Mouse (Mus musculus): ENCODE results near the gene Drap1. TPM values are rescaled to one million over a fixed set of nuclear protein-coding genes. Genes with fewer than 3 reads are reported as not detected.
A peak's percentile ranks its signal among the peaks of the same experiment; 100 is the strongest.

The Drap1 gene
- polyA plus RNA-seq (2012; ENCODE audit: insufficient read depth, insufficient read length, missing spikeins): 293 and 410 TPM in 2 replicates

- Histone ChIP-seq H3K4me3 (ENCODE audit: insufficient read depth, low read depth, low read length) (peak within 1 kb of the TSS; percentile 91), H3K4me1 (ENCODE audit: control insufficient read depth, insufficient read depth, insufficient read length, low read length) (peaks cover 17% of the 10 kb centered on the region), H3K27ac (replicated peaks; ENCODE audit: low read depth, low read length) (peak within 1 kb of the TSS; percentile 92)
Observed at GRCm38 (mm10) chr19:5424782-5425741, at the start of gene Drap1, which contains the start of gene AI837181. Drap1 (minus strand) TSS chr19:5424979. AI837181 (plus strand) TSS chr19:5425144.

- H3K27ac ChIP-seq (replicated peaks; ENCODE audit: low read depth, low read length): peak within 1 kb of the TSS; percentile 57
- no peaks in the 10 kb centered on the region for H3K4me1 ChIP-seq (ENCODE audit: control insufficient read depth, insufficient read depth, insufficient read length, low read length)
- peak within 1 kb of the TSS; percentile 63 for H3K4me3 ChIP-seq (ENCODE audit: insufficient read depth, low read depth, low read length)
Observed at GRCm38 (mm10) chr19:5473720-5474119, 48.9 kb upstream of the Drap1 start, which contains the start of gene Efemp2. Efemp2 (plus strand) TSS chr19:5473954.

GRCm38 (mm10) chr19:5472857-5473256 is 48.1 kb upstream of the Drap1 start:
- no peak overlapping the region for H3K4me3 ChIP-seq (ENCODE audit: insufficient read depth, low read depth, low read length)
- no peaks in the 10 kb centered on the region for H3K4me1 ChIP-seq (ENCODE audit: control insufficient read depth, insufficient read depth, insufficient read length, low read length)
- no peak overlapping the region for H3K27ac ChIP-seq (replicated peaks; ENCODE audit: low read depth, low read length)

GRCm38 (mm10) chr19:5471846-5472245 is 47.1 kb upstream of the Drap1 start:
- Histone ChIP-seq H3K4me1 (ENCODE audit: control insufficient read depth, insufficient read depth, insufficient read length, low read length) (no peaks in the 10 kb centered on the region), H3K4me3 (ENCODE audit: insufficient read depth, low read depth, low read length) (no peak overlapping the region), H3K27ac (replicated peaks; ENCODE audit: low read depth, low read length) (no peak overlapping the region)

GRCm38 (mm10) chr19:5468374-5468773 is 43.6 kb upstream of the Drap1 start, which contains the start of gene Ctsw:
Ctsw (minus strand) TSS chr19:5468507.
- Histone ChIP-seq H3K4me3 (ENCODE audit: insufficient read depth, low read depth, low read length) (no peak within 1 kb of the TSS), H3K4me1 (ENCODE audit: control insufficient read depth, insufficient read depth, insufficient read length, low read length) (peaks cover 5% of the 10 kb centered on the region; the same call in 1 of the 2 replicates), H3K27ac (replicated peaks; ENCODE audit: low read depth, low read length) (no peak within 1 kb of the TSS)

GRCm38 (mm10) chr19:5466916-5467500 is 42.2 kb upstream of the Drap1 start:
- H3K4me3 ChIP-seq (ENCODE audit: insufficient read depth, low read depth, low read length): no peak overlapping the region
- peaks cover 5% of the 10 kb centered on the region; the same call in 1 of the 2 replicates for H3K4me1 ChIP-seq (ENCODE audit: control insufficient read depth, insufficient read depth, insufficient read length, low read length)
- no peak overlapping the region for H3K27ac ChIP-seq (replicated peaks; ENCODE audit: low read depth, low read length)

GRCm38 (mm10) chr19:5465037-5465436 is 40.3 kb upstream of the Drap1 start:
- no peak overlapping the region for H3K4me3 ChIP-seq (ENCODE audit: insufficient read depth, low read depth, low read length)
- H3K27ac ChIP-seq (replicated peaks; ENCODE audit: low read depth, low read length): no peak overlapping the region

GRCm38 (mm10) chr19:5463791-5464562 is 39.2 kb upstream of the Drap1 start:
- Histone ChIP-seq H3K27ac (replicated peaks; ENCODE audit: low read depth, low read length) (peak overlapping the region; percentile 32; the same call in 1 of the 2 replicates), H3K4me1 (ENCODE audit: control insufficient read depth, insufficient read depth, insufficient read length, low read length) (peaks cover 5% of the 10 kb centered on the region; the same call in 1 of the 2 replicates), H3K4me3 (ENCODE audit: insufficient read depth, low read depth, low read length) (no peak overlapping the region)

More at GRCm38 (mm10) chr19:5465037-5465436, 40.3 kb upstream of the Drap1 start:
- H3K4me1 ChIP-seq (ENCODE audit: control insufficient read depth, insufficient read depth, insufficient read length, low read length): peaks cover 5% of the 10 kb centered on the region; the same call in 1 of the 2 replicates

- H3K27ac ChIP-seq (replicated peaks; ENCODE audit: low read depth, low read length): no peak overlapping the region
- peaks cover 5% of the 10 kb centered on the region; the same call in 1 of the 2 replicates for H3K4me1 ChIP-seq (ENCODE audit: control insufficient read depth, insufficient read depth, insufficient read length, low read length)
- no peak overlapping the region for H3K4me3 ChIP-seq (ENCODE audit: insufficient read depth, low read depth, low read length)
Observed at GRCm38 (mm10) chr19:5463212-5463611, 38.4 kb upstream of the Drap1 start.

- peak overlapping the region; percentile 76 for H3K4me3 ChIP-seq (ENCODE audit: insufficient read depth, low read depth, low read length)
- H3K27ac ChIP-seq (replicated peaks; ENCODE audit: low read depth, low read length): no peak overlapping the region
- peaks cover 5% of the 10 kb centered on the region; the same call in 1 of the 2 replicates for H3K4me1 ChIP-seq (ENCODE audit: control insufficient read depth, insufficient read depth, insufficient read length, low read length)
Observed at GRCm38 (mm10) chr19:5461411-5461810, 36.6 kb upstream of the Drap1 start.

GRCm38 (mm10) chr19:5460465-5460911 is 35.7 kb upstream of the Drap1 start, which contains the start of gene Fibp:
Fibp (plus strand) TSS chr19:5460615.
- Histone ChIP-seq H3K4me3 (ENCODE audit: insufficient read depth, low read depth, low read length) (peak within 1 kb of the TSS; percentile 76), H3K27ac (replicated peaks; ENCODE audit: low read depth, low read length) (peak within 1 kb of the TSS; percentile 86), H3K4me1 (ENCODE audit: control insufficient read depth, insufficient read depth, insufficient read length, low read length) (peaks cover 5% of the 10 kb centered on the region; the same call in 1 of the 2 replicates)

- no peak overlapping the region for H3K27ac ChIP-seq (replicated peaks; ENCODE audit: low read depth, low read length)
- H3K4me1 ChIP-seq (ENCODE audit: control insufficient read depth, insufficient read depth, insufficient read length, low read length): peaks cover 5% of the 10 kb centered on the region; the same call in 1 of the 2 replicates
- H3K4me3 ChIP-seq (ENCODE audit: insufficient read depth, low read depth, low read length): peak overlapping the region; percentile 76; the same call in 1 of the 2 replicates
Observed at GRCm38 (mm10) chr19:5459896-5460295, 35.1 kb upstream of the Drap1 start.

GRCm38 (mm10) chr19:5459019-5459418 is 34.2 kb upstream of the Drap1 start:
- H3K4me1 ChIP-seq (ENCODE audit: control insufficient read depth, insufficient read depth, insufficient read length, low read length): no peaks in the 10 kb centered on the region; the same call in 1 of the 2 replicates
- peak overlapping the region; percentile 96 for H3K27ac ChIP-seq (replicated peaks; ENCODE audit: low read depth, low read length)
- H3K4me3 ChIP-seq (ENCODE audit: insufficient read depth, low read depth, low read length): no peak overlapping the region

- Histone ChIP-seq H3K4me1 (ENCODE audit: control insufficient read depth, insufficient read depth, insufficient read length, low read length) (peaks cover 2% of the 10 kb centered on the region), H3K4me3 (ENCODE audit: insufficient read depth, low read depth, low read length) (peak within 1 kb of the TSS; percentile 86), H3K27ac (replicated peaks; ENCODE audit: low read depth, low read length) (peak within 1 kb of the TSS; percentile 96)
Observed at GRCm38 (mm10) chr19:5457746-5458442, 33.1 kb upstream of the Drap1 start, which contains the start of gene Ccdc85b. Ccdc85b (minus strand) TSS chr19:5457894.
